Mouse (Mus musculus): ENCODE results near the gene Tpcn2.

Tpcn2 gene

GRCm38 (mm10) chr7:145283487-145284187, at the start of gene Tpcn2:
Gene Tpcn2, minus strand, starts transcription at chr7:145284011.
- peak; percentile 97 for DNase-seq

DNA sequence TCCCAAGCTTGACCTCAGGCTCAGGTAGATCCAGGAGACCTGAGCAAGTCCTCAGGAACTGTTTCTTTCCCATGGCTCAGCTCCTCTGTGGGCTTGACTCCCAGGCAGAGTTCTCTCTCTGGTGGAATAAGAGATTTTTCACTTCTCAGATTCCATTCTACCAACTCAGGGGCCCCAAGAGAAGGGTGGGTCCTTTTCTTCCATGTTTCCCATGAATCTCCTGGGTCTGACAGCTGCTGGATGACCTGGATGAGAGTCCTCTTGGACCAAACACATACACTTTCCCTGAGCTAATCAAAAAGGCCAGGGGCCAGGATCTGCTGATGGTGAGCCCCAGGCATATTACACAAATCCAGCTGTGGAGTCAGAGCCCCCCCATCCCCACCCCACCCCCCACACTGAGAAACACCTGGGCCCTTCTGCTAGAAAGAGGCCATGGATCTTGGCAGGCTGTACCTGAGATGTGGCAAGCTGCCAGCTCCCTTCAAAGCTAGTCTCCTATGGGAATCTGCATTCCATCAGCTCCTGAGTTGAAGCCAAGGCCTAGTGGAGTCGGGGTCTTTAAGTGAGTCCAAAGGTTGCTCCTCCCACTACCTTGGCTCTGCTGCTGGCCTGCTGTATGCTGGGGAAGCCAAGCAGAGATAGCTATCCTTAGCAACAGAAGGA, 48.7 kb upstream of the Tpcn2 start:
- DNase-seq = no peak

DNA sequence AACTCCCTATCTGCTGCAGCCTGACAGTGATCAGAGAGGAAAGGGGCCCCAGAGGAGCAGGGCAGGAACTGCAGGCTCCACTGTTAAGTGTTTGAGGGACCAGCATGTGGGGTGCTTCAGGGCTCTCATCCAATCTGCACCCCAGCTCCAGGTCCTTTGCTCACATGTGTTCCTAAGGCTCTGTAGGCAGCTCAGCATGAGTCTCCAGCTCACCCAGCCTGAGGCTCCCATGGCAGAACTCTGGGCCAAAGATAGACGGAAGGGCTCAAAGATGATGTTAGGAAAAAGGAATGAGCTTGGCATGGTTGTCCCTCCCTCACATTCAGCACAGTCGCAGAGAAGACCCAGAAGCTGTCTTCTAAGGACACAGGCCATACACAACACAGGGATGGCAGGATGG, 46.8 kb upstream of the Tpcn2 start:
- no peak for DNase-seq

DNA sequence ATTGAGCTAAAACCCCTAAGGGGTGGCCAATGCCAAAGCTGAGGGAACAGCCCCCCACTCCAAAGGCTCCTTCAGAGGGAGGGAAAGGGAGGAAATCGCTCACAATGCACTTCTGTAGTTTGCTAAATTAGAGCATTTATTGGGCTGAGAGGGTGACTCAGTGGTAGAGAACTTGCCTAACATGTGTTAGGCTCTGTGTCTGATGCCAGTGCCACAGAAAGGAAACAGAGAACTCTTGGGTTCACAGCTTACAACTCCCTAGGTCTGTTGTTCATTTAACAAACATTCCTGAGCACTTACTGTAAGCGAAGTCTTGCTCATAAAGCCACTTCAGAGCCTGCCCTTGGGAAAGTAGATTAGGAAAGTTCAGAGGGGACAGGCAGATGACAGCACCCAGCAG, 46.2 kb upstream of the Tpcn2 start:
- no peak for DNase-seq

- no peak for DNase-seq
Measured at GRCm38 (mm10) chr7:145325697-145326096, 41.9 kb upstream of the Tpcn2 start.

DNA sequence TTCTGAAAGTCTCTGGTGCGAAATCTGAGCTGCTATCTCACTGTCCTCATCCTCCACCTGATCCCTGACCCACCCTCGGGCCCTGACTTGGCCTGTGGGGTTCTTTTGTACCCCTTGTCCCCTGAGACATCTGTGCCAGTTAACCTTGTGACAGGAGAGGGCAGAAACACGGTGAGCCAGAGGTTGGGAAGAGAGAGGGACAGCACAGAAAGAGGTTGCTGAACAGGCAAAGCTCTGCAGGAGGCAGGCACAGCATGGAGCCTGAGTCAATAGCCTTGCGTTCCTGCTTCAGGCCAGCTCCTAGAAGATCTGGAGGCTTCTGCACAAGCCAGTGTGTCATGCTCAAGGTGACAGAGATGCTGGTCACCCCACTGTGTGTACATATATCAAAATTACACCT, 39.8 kb upstream of the Tpcn2 start:
- DNase-seq = no peak

DNA sequence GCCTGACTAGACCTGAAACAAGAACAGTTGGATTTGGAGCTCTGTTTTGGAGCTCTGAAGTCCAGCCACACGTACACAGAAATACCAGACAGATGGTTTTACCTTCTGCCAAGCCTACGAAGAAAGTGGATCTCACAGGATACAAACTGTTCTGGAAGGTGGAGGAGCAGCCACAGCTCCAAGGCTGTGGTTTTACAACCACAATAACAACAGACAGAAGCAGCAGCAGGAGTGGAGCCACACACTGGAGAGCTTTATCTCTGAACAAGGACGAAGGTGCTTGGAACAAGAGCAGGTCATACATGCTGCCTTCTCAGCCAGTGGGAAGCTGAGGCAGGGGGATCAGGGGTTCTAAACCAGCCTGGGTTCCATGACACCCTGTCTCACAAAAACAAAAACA, 35.7 kb upstream of the Tpcn2 start:
- no peak for DNase-seq

GRCm38 (mm10) chr7:145317522-145317921, 33.7 kb upstream of the Tpcn2 start:
- no peak for DNase-seq

- DNase-seq = no peak
Measured at GRCm38 (mm10) chr7:145314785-145315411, 31.1 kb upstream of the Tpcn2 start, which contains the start of gene Mrgprd. Gene Mrgprd, plus strand, starts transcription at chr7:145314835.

- DNase-seq = no peak
Measured at GRCm38 (mm10) chr7:145312137-145312536, 28.3 kb upstream of the Tpcn2 start.

GRCm38 (mm10) chr7:145310526-145310925, 26.7 kb upstream of the Tpcn2 start:
- DNase-seq = no peak

DNA sequence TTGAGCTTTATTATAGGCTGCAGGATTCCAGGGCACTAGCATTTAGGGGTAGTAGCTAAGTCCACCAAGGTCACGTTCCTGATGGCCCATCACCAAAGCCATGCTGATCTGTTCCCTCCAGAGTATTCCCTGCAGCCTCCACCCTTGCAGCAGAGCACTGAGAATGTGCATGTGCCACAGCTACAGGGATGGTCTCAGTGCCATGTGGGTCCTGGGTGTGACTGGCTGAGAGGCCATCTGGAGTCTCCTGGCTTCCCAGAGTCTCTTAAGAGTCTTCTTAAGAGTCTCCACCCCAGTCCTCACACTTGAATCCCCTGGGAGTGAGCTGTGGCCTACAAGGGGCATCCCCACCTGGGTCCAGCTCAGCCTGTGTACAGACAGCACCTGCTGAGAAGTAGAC, 26.1 kb upstream of the Tpcn2 start:
- DNase-seq = no peak

GRCm38 (mm10) chr7:145308866-145309265, 25.1 kb upstream of the Tpcn2 start:
- DNase-seq = no peak

DNA sequence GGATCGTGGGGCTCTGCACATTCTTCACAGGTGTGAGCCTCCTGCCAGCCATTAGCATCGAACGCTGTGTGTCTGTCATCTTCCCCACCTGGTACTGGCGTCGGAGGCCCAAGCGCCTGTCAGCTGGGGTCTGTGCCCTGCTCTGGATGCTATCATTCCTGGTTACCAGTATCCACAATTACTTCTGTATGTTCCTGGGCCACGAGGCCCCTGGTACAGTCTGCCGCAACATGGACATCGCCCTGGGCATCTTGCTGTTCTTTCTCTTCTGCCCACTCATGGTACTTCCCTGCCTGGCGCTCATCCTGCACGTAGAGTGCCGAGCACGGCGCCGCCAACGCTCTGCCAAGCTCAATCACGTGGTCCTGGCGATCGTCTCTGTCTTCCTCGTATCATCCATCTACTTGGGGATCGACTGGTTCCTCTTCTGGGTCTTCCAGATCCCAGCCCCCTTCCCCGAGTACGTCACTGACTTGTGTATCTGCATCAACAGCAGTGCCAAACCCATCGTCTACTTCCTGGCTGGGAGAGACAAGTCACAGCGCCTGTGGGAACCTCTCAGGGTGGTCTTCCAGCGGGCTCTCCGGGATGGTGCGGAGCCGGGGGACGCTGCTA, 24.4 kb upstream of the Tpcn2 start:
- no peak for DNase-seq

- DNase-seq = no peak
Measured at GRCm38 (mm10) chr7:145307636-145308035, 23.8 kb upstream of the Tpcn2 start.

- DNase-seq = no peak
Measured at GRCm38 (mm10) chr7:145304153-145304552, 20.3 kb upstream of the Tpcn2 start.

- DNase-seq = peak; percentile 93
Measured at GRCm38 (mm10) chr7:145302488-145303285, 18.9 kb upstream of the Tpcn2 start.

DNA sequence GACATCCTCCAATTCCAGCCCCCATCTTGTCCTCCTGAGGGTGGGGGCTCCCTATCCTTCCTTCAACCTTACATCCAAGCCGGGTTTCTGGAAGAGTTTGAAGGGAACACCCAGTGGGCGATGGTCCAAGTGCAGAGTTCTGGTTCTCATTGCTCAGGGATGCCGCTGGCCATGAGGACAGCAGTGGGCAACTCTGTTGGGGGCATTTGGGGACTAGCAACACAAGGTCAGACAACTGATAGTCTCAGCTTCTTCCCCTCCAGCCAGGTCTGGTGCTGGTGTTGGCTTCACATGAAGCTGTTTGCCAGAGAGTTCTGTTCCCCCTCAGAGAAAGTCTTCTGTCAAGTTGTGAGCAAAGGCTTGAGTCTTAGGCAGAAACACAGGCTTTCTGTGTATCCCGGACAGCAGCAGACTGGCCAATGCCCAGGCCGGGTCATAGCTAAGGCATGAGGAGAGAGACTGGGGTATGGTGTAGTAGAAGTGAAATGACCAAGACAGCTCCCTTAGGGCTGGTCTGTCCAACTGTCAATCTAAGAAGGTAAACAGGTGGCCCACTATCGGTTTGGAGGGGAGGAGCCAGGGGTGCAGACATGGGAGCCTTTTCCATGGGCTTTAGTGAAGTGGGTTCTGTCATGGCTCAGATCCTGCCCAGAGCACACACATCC, 17.7 kb upstream of the Tpcn2 start:
- DNase-seq = no peak

DNA sequence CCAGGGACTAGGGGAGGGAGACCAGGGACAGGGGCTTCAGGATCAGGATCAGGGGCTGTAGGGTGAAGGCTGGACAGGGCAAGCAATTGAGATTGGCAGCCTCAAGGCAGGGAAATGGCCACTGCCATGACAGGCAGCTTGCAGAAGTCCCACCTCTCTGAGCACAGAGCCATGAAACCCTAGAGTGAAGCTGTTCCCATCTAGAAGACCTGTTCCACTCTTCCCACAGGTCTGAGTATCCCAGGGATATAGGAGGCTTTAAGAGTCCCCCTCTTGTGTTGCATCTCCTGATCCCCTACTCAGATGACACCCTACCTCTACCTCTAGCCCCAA, 17.2 kb upstream of the Tpcn2 start:
- DNase-seq = no peak

DNA sequence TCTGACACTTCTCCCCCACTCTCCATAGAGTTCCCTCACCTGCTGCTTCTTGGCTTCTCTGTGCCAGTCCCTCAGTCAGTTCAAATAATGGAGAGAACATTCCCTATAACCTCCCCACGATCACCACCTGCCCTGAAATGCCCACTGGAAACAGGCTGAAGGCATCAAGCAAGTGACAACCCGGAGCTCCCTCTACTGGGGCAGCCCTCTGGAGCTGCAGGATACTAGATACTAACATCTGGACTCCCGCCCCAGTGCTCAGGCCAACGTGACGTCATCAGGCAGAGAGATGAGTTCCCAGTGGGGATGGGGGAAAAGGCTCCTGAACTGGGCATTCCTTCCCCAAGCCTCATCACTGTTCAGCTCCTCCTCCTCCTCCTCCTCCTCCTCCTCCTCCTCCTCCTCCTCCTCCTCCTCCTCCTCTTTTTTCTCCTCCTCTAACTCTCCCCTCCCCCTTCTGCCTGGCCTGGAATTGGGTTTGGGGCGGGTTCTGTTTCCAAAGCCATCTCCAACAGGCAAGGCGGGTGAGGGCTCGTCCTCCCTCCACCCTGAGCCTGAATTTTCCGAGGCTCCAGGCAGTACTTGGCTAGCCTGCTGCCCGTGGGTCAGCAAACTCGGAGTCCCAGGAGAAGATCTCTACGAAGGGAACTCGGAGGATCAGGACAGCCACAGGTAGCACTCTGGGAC, 16.7 kb upstream of the Tpcn2 start, which contains the start of gene Mrgprf:
Mrgprf (plus strand) TSS at position 508 of the 687 bp plus-strand sequence.
- peak; percentile 6 for DNase-seq

DNA sequence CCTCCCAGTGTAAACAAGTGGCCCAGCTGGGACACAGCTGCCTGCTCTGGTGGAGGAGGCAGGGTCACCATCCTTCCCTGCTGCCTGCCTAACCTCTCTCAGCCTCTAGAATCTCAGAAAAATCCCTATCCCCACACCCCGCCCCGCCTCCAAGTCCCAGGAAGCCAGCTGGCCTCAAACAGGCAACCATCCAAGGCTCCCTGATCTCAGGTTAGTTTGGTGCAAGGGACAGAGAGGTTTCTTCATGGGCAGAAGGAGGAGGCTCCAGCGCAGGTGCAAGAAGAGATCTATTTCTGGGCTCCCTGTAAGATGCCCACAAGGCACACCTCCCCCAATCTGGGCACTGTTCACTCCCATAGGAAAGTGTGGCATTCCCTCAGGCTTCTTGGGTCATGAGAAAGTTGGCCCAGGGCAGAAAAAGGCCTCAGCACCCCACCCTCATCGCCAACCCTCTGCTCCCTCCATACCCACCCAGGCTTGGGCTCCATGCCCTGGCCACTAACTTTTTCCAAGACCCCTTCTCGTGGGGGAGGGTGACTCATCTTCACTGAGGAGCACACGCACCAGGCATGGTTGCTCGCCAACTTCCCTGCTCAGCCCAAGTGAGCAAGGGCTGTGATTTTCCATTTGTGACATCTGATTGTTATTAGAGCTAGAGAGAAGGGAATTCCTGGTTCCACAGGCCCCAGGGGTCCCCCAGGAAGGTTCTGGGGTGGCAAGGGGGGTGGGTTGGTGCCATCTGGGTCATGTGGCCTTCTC, 15.9 kb upstream of the Tpcn2 start:
- peak; percentile 12 for DNase-seq
